Mouse (Mus musculus) embryonic fibroblast, embryonic 13.5 days (primary cell): ENCODE measurements at regions not wholly inside any gene's neighbourhood (a gene's known extent, or its start where the extent isn't known, plus 50 kb on each side); places are given as distances from the start of the nearest gene placed in this dataset.

Experiments
- CTCF ChIP-seq: IDR thresholded peaks from 2 replicates; pipeline ENCODE4 v1.5.1; 2011; ENCODE audit warnings: mild to moderate bottlenecking, control low read depth, low read length, moderate library complexity, borderline replicate concordance; ENCODE audit not compliant: insufficient read depth
- POLR2A ChIP-seq: IDR thresholded peaks from 2 replicates; pipeline ENCODE4 v1.6.1; 2011; ENCODE audit warnings: low read depth, mild to moderate bottlenecking, control low read depth, low read length, moderate library complexity

DNA sequence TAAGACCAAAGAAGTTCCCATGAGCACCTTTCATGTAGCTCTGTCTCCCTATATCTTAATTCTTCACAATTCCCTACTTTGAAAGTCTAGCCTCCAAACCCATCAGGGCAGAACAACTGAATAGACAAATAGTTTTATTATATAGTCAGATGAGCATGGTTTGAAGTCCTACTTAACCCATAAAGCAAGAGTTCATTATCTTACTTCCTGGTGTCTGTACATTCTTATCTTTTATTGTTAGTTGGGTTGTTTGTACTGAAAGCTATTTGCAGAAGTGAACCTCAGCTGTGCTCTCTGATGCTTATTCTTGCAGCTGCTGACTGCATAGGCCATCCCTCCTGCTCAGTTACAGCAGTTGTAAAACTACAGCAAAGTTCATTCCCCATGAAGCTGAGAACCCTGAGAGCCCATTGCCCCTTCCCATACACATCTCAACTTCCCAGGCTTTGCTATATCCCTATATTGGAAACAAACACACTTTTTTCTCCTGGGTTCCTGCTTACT is 276.7 kb upstream of the Clnk start:
- TF ChIP-seq CTCF = no peak
- TF ChIP-seq POLR2A = no peak
